Mouse (Mus musculus) ES-E14 (cell line): Measurements from ENCODE around the gene Slc44a2.

Experiments used
- CHD2 ChIP-seq: IDR thresholded peaks from 2 replicates; pipeline ENCODE4 v1.6.1; 2014; ENCODE audit warnings: mild to moderate bottlenecking, low read depth, low read length, inconsistent platforms
- HCFC1 ChIP-seq: IDR thresholded peaks from 2 replicates; pipeline ENCODE4 v1.6.1; 2012; ENCODE audit warnings: low read length, inconsistent platforms, borderline replicate concordance; ENCODE audit not compliant: insufficient read depth
- MAFK ChIP-seq: IDR thresholded peaks from 2 replicates; pipeline ENCODE4 v1.6.1; 2014; ENCODE audit warnings: mild to moderate bottlenecking, low read depth, low read length, inconsistent platforms; ENCODE audit not compliant: insufficient read depth
- ZC3H11A ChIP-seq: IDR thresholded peaks from 2 replicates; pipeline ENCODE4 v1.6.1; 2012; ENCODE audit warnings: low read depth, mild to moderate bottlenecking, inconsistent platforms, low read length, borderline replicate concordance
- ZNF384 ChIP-seq: IDR thresholded peaks from 2 replicates; pipeline ENCODE4 v1.6.1; 2012; ENCODE audit warnings: low read depth, low read length, inconsistent platforms

- TF ChIP-seq CHD2 (no peak), ZNF384 (no peak), ZC3H11A (no peak), HCFC1 (no peak), MAFK (no peak)
Measured at GRCm38 (mm10) chr9:21324269-21324668, 3.8 kb downstream of the Slc44a2 start.
